Mouse (Mus musculus): ENCODE results near the gene Avpi1. TPM values are rescaled to one million over a fixed set of nuclear protein-coding genes. Genes with fewer than 3 reads are reported as not detected.
A peak's percentile ranks its signal among the peaks of the same experiment; 100 is the strongest.
"Not testable (repeated sequence)": the region's sequence is repeated elsewhere in the genome, so short reads cannot be mapped to it uniquely, and the experiment has no call there.

The Avpi1 gene
- polyA plus RNA-seq, 2 experiments = 16.5 to 34.8 TPM

GRCm38 (mm10) chr19:42089103-42089747 is 39.6 kb downstream of the Avpi1 start:
- H3K36me3 ChIP-seq (ENCODE audit: control insufficient read depth, insufficient read depth, low read length) = peaks cover 5% of the 10 kb centered on the region; the same call in 1 of the 2 replicates
- peak; percentile 36 for DNase-seq (ENCODE audit: low spot score)
- peak overlapping the region; percentile 74 for H3K27ac ChIP-seq (replicated peaks; ENCODE audit: low read depth, low read length)
- no peak overlapping the region; the same call in 1 of the 2 replicates for H3K9ac ChIP-seq (ENCODE audit: low read depth, low read length, severe bottlenecking)
- no peaks in the 10 kb centered on the region for H3K9me3 ChIP-seq (ENCODE audit: control insufficient read depth, low read length)
- H3K4me3 ChIP-seq (replicated peaks; ENCODE audit: low read length) = peak overlapping the region; percentile 78
- no peak for TF ChIP-seq POLR2A (IDR thresholded peaks at IDR 0.05; ENCODE audit: borderline replicate concordance, extremely low read depth, insufficient read depth, insufficient read length)
- no peak for ATAC-seq (ENCODE audit: low FRiP score, low read depth)
- H3K27me3 ChIP-seq (ENCODE audit: control insufficient read depth, insufficient read depth, low read length) = no peaks in the 10 kb centered on the region
- 20% methylated on average over 14 of the region's 14 CpGs for WGBS
- peak overlapping the region; percentile 61 for H3K4me2 ChIP-seq (replicated peaks; ENCODE audit: low read depth, low read length, severe bottlenecking)
- H3K4me1 ChIP-seq (ENCODE audit: control insufficient read depth, insufficient read depth, low read length) = peaks cover 15% of the 10 kb centered on the region

- H3K27me3 ChIP-seq (ENCODE audit: control insufficient read depth, insufficient read depth, low read length) = no peaks in the 10 kb centered on the region
- no peak within 1 kb of the TSS; the same call in 1 of the 2 replicates for H3K27ac ChIP-seq (replicated peaks; ENCODE audit: low read depth, low read length)
- peak within 1 kb of the TSS; percentile 69 for H3K9ac ChIP-seq (ENCODE audit: low read depth, low read length, severe bottlenecking)
- H3K4me3 ChIP-seq (replicated peaks; ENCODE audit: low read length) = peak within 1 kb of the TSS; percentile 66
- H3K4me1 ChIP-seq (ENCODE audit: control insufficient read depth, insufficient read depth, low read length) = peaks cover 11% of the 10 kb centered on the region
- H3K4me2 ChIP-seq (replicated peaks; ENCODE audit: low read depth, low read length, severe bottlenecking) = peak within 1 kb of the TSS; percentile 88
- H3K9me3 ChIP-seq (ENCODE audit: control insufficient read depth, low read length) = no peaks in the 10 kb centered on the region
- DNase-seq (ENCODE audit: low spot score) (peak; percentile 88), ATAC-seq (ENCODE audit: low FRiP score, low read depth) (peak; percentile 79)
- peak; percentile 61; the same call in 1 of the 2 replicates for TF ChIP-seq POLR2A (IDR thresholded peaks at IDR 0.05; ENCODE audit: borderline replicate concordance, extremely low read depth, insufficient read depth, insufficient read length)
- under 1% methylated on average over 21 of the region's 21 CpGs for WGBS
- no peaks in the 10 kb centered on the region for H3K36me3 ChIP-seq (ENCODE audit: control insufficient read depth, insufficient read depth, low read length)
These were observed 42.7 kb downstream of the Avpi1 start, which contains the start of gene Morn4 for GRCm38 (mm10) chr19:42086166-42086565. Gene Morn4 (minus strand): TSS chr19:42086357.

- no peak for DNase-seq (ENCODE audit: low spot score)
- peaks cover 11% of the 10 kb centered on the region for H3K4me1 ChIP-seq (ENCODE audit: control insufficient read depth, insufficient read depth, low read length)
- H3K36me3 ChIP-seq (ENCODE audit: control insufficient read depth, insufficient read depth, low read length) = no peaks in the 10 kb centered on the region
- WGBS = 9% methylated on average over 10 of the region's 10 CpGs
- peak overlapping the region; percentile 88 for H3K4me2 ChIP-seq (replicated peaks; ENCODE audit: low read depth, low read length, severe bottlenecking)
- H3K4me3 ChIP-seq (replicated peaks; ENCODE audit: low read length) = peak overlapping the region; percentile 66
- no peak overlapping the region; the same call in 1 of the 2 replicates for H3K27ac ChIP-seq (replicated peaks; ENCODE audit: low read depth, low read length)
- no peaks in the 10 kb centered on the region for H3K27me3 ChIP-seq (ENCODE audit: control insufficient read depth, insufficient read depth, low read length)
- no peaks in the 10 kb centered on the region for H3K9me3 ChIP-seq (ENCODE audit: control insufficient read depth, low read length)
- ATAC-seq (ENCODE audit: low FRiP score, low read depth) = no peak
- no peak for TF ChIP-seq POLR2A (IDR thresholded peaks at IDR 0.05; ENCODE audit: borderline replicate concordance, extremely low read depth, insufficient read depth, insufficient read length)
- H3K9ac ChIP-seq (ENCODE audit: low read depth, low read length, severe bottlenecking) = peak overlapping the region; percentile 69
These were observed 43.2 kb downstream of the Avpi1 start for GRCm38 (mm10) chr19:42085690-42086089.

- not testable (repeated sequence) for H3K9me3 ChIP-seq (ENCODE audit: control insufficient read depth, low read length); H3K4me3 ChIP-seq (replicated peaks; ENCODE audit: low read length); H3K9ac ChIP-seq (ENCODE audit: low read depth, low read length, severe bottlenecking); H3K36me3 ChIP-seq (ENCODE audit: control insufficient read depth, insufficient read depth, low read length); H3K27ac ChIP-seq (replicated peaks; ENCODE audit: low read depth, low read length); H3K27me3 ChIP-seq (ENCODE audit: control insufficient read depth, insufficient read depth, low read length); H3K4me2 ChIP-seq (replicated peaks; ENCODE audit: low read depth, low read length, severe bottlenecking); ATAC-seq (ENCODE audit: low FRiP score, low read depth); H3K4me1 ChIP-seq (ENCODE audit: control insufficient read depth, insufficient read depth, low read length); DNase-seq (ENCODE audit: low spot score)
- 91% methylated on average over 5 of the region's 5 CpGs for WGBS
These were observed 47.2 kb downstream of the Avpi1 start for GRCm38 (mm10) chr19:42081613-42082012.

GRCm38 (mm10) chr19:42080469-42080868 is 48.4 kb downstream of the Avpi1 start:
- no peaks in the 10 kb centered on the region for H3K27me3 ChIP-seq (ENCODE audit: control insufficient read depth, insufficient read depth, low read length)
- no peak for TF ChIP-seq POLR2A (IDR thresholded peaks at IDR 0.05; ENCODE audit: borderline replicate concordance, extremely low read depth, insufficient read depth, insufficient read length)
- no peak for ATAC-seq (ENCODE audit: low FRiP score, low read depth)
- H3K4me3 ChIP-seq (replicated peaks; ENCODE audit: low read length) = no peak overlapping the region
- peaks cover 1% of the 10 kb centered on the region; the same call in 1 of the 2 replicates for H3K4me1 ChIP-seq (ENCODE audit: control insufficient read depth, insufficient read depth, low read length)
- no peak overlapping the region for H3K27ac ChIP-seq (replicated peaks; ENCODE audit: low read depth, low read length)
- peaks cover 7% of the 10 kb centered on the region; the same call in 1 of the 2 replicates for H3K36me3 ChIP-seq (ENCODE audit: control insufficient read depth, insufficient read depth, low read length)
- no peak overlapping the region for H3K4me2 ChIP-seq (replicated peaks; ENCODE audit: low read depth, low read length, severe bottlenecking)
- no peak overlapping the region for H3K9ac ChIP-seq (ENCODE audit: low read depth, low read length, severe bottlenecking)
- WGBS = 82% methylated on average over 11 of the region's 11 CpGs
- DNase-seq (ENCODE audit: low spot score) = no peak
- H3K9me3 ChIP-seq (ENCODE audit: control insufficient read depth, low read length) = no peaks in the 10 kb centered on the region

Data from limb, embryonic 14.5 days (tissue).